Mouse (Mus musculus): ENCODE measurements around the gene Capn9.

- TF ChIP-seq CTCF (IDR thresholded peaks at IDR 0.05; ENCODE audit: extremely low read depth, insufficient read depth, insufficient read length, insufficient replicate concordance) (no peak), POLR2A (IDR thresholded peaks at IDR 0.05; ENCODE audit: low read depth, low read length) (no peak)
Observed at GRCm38 (mm10) chr8:124546815-124547214, 29.1 kb upstream of the Capn9 start.

Measured in spleen, adult 2 months (tissue).